Comparison of ENCODE assay signal across 18 mouse cellular contexts in the genomic region with DNA sequence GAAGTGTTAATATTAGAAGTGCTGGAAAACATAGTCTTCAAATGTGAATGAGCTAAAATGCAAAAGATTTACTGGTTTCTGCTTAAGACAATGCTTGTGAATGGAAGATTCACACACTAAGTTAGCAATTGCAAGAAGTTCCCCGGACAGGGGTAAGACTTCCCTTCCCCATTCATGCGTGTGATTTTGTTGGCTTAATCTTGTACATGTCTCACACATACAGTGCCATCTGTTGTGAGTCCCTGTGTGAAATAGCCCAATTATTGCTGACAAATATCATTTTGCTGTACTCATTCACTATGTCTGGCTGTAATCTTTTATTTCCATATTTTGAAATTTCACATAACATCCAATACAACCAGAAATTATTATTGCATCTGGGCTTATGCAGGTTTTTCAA.
"Had no signal": no experiment of that assay in that cellular context is flagged by ENCODE, and none has a peak within 500 bp of the region (broad histone marks: within the 10 kb centered on the region; RNA-seq: fewer than 3 reads in every experiment).

No protein-coding gene starts in this region.

- H3K4me1 ChIP-seq: limb, embryonic 12.5 days; limb, embryonic 15.5 days; midbrain, embryonic 13.5 days; neural tube, embryonic 13.5 days had no signal

- H3K9ac ChIP-seq: limb, embryonic 12.5 days; limb, embryonic 15.5 days; liver, embryonic 14.5 days; liver, postnatal 0 days; lung, embryonic 14.5 days; midbrain, embryonic 13.5 days; neural tube, embryonic 13.5 days had no signal

- H3K4me2 ChIP-seq: limb, embryonic 12.5 days; limb, embryonic 15.5 days; liver, embryonic 11.5 days; lung, embryonic 14.5 days; midbrain, embryonic 13.5 days; neural tube, embryonic 13.5 days had no signal

- H3K4me3 ChIP-seq: layer of hippocampus, adult 2 months; left cerebral cortex, adult 2 months; limb, embryonic 12.5 days; limb, embryonic 15.5 days; midbrain, embryonic 13.5 days; myocyte; neural tube, embryonic 13.5 days had no signal

- H3K27me3 ChIP-seq: limb, embryonic 12.5 days; limb, embryonic 15.5 days; midbrain, embryonic 13.5 days; neural tube, embryonic 13.5 days had no signal

- ATAC-seq: liver, postnatal 0 days; lung, postnatal 0 days; midbrain, embryonic 13.5 days had no signal

- H3K36me3 ChIP-seq: limb, embryonic 12.5 days; limb, embryonic 15.5 days; midbrain, embryonic 13.5 days; neural tube, embryonic 13.5 days had no signal

- DNase-seq: kidney, postnatal 25 days; layer of hippocampus, adult 9-11 months; liver, postnatal 0 days; lung, embryonic 14.5 days; thymus, adult 18-20 months; thymus, postnatal 36 days had no signal

- H3K9me3 ChIP-seq: limb, embryonic 12.5 days; limb, embryonic 15.5 days; midbrain, embryonic 13.5 days; neural tube, embryonic 13.5 days had no signal

- H3K27ac ChIP-seq: kidney, postnatal 0 days; layer of hippocampus, adult 2 months; left cerebral cortex, adult 2 months; limb, embryonic 12.5 days; limb, embryonic 15.5 days; liver, embryonic 14.5 days; macrophage; midbrain, embryonic 13.5 days; neural tube, embryonic 13.5 days had no signal
